Mouse (Mus musculus) intestine, postnatal 0 days (tissue): ENCODE data around the gene Shb. TPM values are rescaled to one million over a fixed set of nuclear protein-coding genes. Genes with fewer than 3 reads are reported as not detected.

ENCODE experiments used
- ATAC-seq: fragments of 200-750 bp; cut with Nextera tagmentation; 2 replicates; pipeline ENCODE4 v1.8.0; 2017; ENCODE audit warnings: mild to moderate bottlenecking, moderate TSS enrichment, moderate library complexity
- H3K27ac ChIP-seq: fragments of 300-500 bp; sonication (generic); 2 replicates; pipeline ENCODE4 v1.5.1; 2014; ENCODE audit warnings: mild to moderate bottlenecking, low read depth, low read length, moderate library complexity
- H3K27me3 ChIP-seq: fragments of 300-500 bp; sonication (generic); replicated peaks from 2 replicates; pipeline ENCODE4 v1.6.1; 2014; ENCODE audit warnings: low read length, mixed read lengths; ENCODE audit not compliant: control insufficient read depth, insufficient read depth
- H3K36me3 ChIP-seq: fragments of 300-500 bp; sonication (generic); 2 replicates; pipeline ENCODE4 v1.6.1; 2014; ENCODE audit warnings: mild to moderate bottlenecking, moderate library complexity; ENCODE audit not compliant: control insufficient read depth, insufficient read depth
- H3K4me1 ChIP-seq: fragments of 300-500 bp; sonication (generic); replicated peaks from 2 replicates; pipeline ENCODE4 v1.6.1; 2014; ENCODE audit warnings: antibody characterized with exemption, low read length, mixed read lengths; ENCODE audit not compliant: control insufficient read depth, insufficient read depth
- H3K4me2 ChIP-seq: fragments of 300-500 bp; sonication (generic); replicated peaks from 2 replicates; pipeline ENCODE4 v1.6.1; 2014; ENCODE audit warnings: low read depth, mild to moderate bottlenecking, moderate library complexity
- H3K4me3 ChIP-seq: fragments of 300-500 bp; sonication (generic); 2 replicates; pipeline ENCODE4 v1.5.1; 2014; ENCODE audit warnings: low read depth, low read length
- H3K9ac ChIP-seq: fragments of 300-500 bp; sonication (generic); 2 replicates; pipeline ENCODE4 v1.6.1; 2014; ENCODE audit warnings: mild to moderate bottlenecking, low read depth, low read length
- H3K9me3 ChIP-seq: fragments of 300-500 bp; sonication (generic); 2 replicates; pipeline ENCODE4 v1.6.1; 2016; ENCODE audit warnings: mixed run types; ENCODE audit not compliant: control insufficient read depth
- CTCF ChIP-seq: sonication (generic); IDR thresholded peaks from 2 replicates; pipeline ENCODE4 v1.5.1; 2016; ENCODE audit warnings: low read depth, mild to moderate bottlenecking, control low read depth, antibody characterized with exemption, moderate library complexity
- WGBS: fragments of 180-500 bp; shearing (Covaris S2); extraction: QIAGEN DNeasy Blood & Tissue Kit; methylation state at CpG from one replicate; pipeline ENCODE4 v1.1.7; 2014; 5-methylcytosine and 5-hydroxymethylcytosine counted together
- polyA plus RNA-seq: library from polyadenylated mRNA; unstranded; fragments of >200 nt; fragmentation: Nextera tagmentation; extraction: Ambion mirVana; gene quantifications from 2 replicates; pipeline ENCODE4 v1.2.1, GENCODE M21; 2015

Shb gene
- polyA plus RNA-seq, 1 experiment from 2014 or later: 7.2 TPM

- Histone ChIP-seq H3K4me2 (no peak overlapping the region), H3K36me3 (peaks cover 3% of the 10 kb centered on the region; the same call in 1 of the 2 replicates), H3K9ac (0 out of 2 replicates have a peak overlapping the region, but pooled peaks have one; percentile 3), H3K9me3 (no peaks in the 10 kb centered on the region), H3K27me3 (no peaks in the 10 kb centered on the region), H3K4me1 (peaks cover 4% of the 10 kb centered on the region; the same call in 1 of the 2 replicates), H3K4me3 (no peak overlapping the region), H3K27ac (peak overlapping the region; percentile 41; the same call in 1 of the 2 replicates)
- no peak for TF ChIP-seq CTCF
- WGBS: 49% methylated on average over 11 of the region's 11 CpGs
- ATAC-seq: peak; percentile 39
These were observed 60.4 kb downstream of the Shb start for GRCm38 (mm10) chr4:45471654-45472556.

GRCm38 (mm10) chr4:45469057-45469456 lies 63.2 kb downstream of the Shb start:
- no peaks in the 10 kb centered on the region for H3K27me3 ChIP-seq
- TF ChIP-seq CTCF: no peak
- no peak overlapping the region for H3K4me3 ChIP-seq
- peak overlapping the region; percentile 36; the same call in 1 of the 2 replicates for H3K27ac ChIP-seq
- H3K4me2 ChIP-seq: no peak overlapping the region
- 31% methylated on average over 6 of the region's 6 CpGs for WGBS
- ATAC-seq: peak; percentile 29
- no peak overlapping the region for H3K9ac ChIP-seq
- no peaks in the 10 kb centered on the region for H3K36me3 ChIP-seq
- no peaks in the 10 kb centered on the region for H3K9me3 ChIP-seq
- peaks cover 4% of the 10 kb centered on the region; the same call in 1 of the 2 replicates for H3K4me1 ChIP-seq

- H3K4me2 ChIP-seq: no peak overlapping the region
- no peaks in the 10 kb centered on the region for H3K36me3 ChIP-seq
- H3K27ac ChIP-seq: no peak overlapping the region
- TF ChIP-seq CTCF: no peak
- 62% methylated on average over 6 of the region's 6 CpGs for WGBS
- H3K27me3 ChIP-seq: no peaks in the 10 kb centered on the region
- no peak overlapping the region for H3K9ac ChIP-seq
- no peak for ATAC-seq
- H3K9me3 ChIP-seq: no peaks in the 10 kb centered on the region
- no peak overlapping the region for H3K4me3 ChIP-seq
- H3K4me1 ChIP-seq: peaks cover 4% of the 10 kb centered on the region; the same call in 1 of the 2 replicates
These were observed 63.8 kb downstream of the Shb start for GRCm38 (mm10) chr4:45468507-45468906.

- TF ChIP-seq CTCF: no peak
- Histone ChIP-seq H3K36me3 (no peaks in the 10 kb centered on the region), H3K4me3 (no peak overlapping the region), H3K4me1 (no peaks in the 10 kb centered on the region), H3K9ac (no peak overlapping the region), H3K27me3 (no peaks in the 10 kb centered on the region), H3K9me3 (no peaks in the 10 kb centered on the region), H3K4me2 (no peak overlapping the region), H3K27ac (no peak overlapping the region)
- no peak for ATAC-seq
- WGBS: 69% methylated on average over 12 of the region's 12 CpGs
These were observed 65.0 kb downstream of the Shb start for GRCm38 (mm10) chr4:45467115-45467912.

GRCm38 (mm10) chr4:45464941-45465340 lies 67.3 kb downstream of the Shb start:
- no peak overlapping the region for H3K27ac ChIP-seq
- 76% methylated on average over 9 of the region's 9 CpGs for WGBS
- no peaks in the 10 kb centered on the region for H3K36me3 ChIP-seq
- H3K4me3 ChIP-seq: no peak overlapping the region
- no peaks in the 10 kb centered on the region for H3K27me3 ChIP-seq
- no peak for TF ChIP-seq CTCF
- peaks cover under 1% of the 10 kb centered on the region; the same call in 1 of the 2 replicates for H3K4me1 ChIP-seq
- H3K9ac ChIP-seq: no peak overlapping the region
- no peak for ATAC-seq
- H3K4me2 ChIP-seq: no peak overlapping the region
- H3K9me3 ChIP-seq: no peaks in the 10 kb centered on the region

GRCm38 (mm10) chr4:45464528-45464927 lies 67.7 kb downstream of the Shb start:
- no peaks in the 10 kb centered on the region for H3K36me3 ChIP-seq
- TF ChIP-seq CTCF: no peak
- H3K9ac ChIP-seq: no peak overlapping the region
- no peaks in the 10 kb centered on the region for H3K9me3 ChIP-seq
- H3K27ac ChIP-seq: no peak overlapping the region
- H3K4me1 ChIP-seq: peaks cover 4% of the 10 kb centered on the region; the same call in 1 of the 2 replicates
- no peaks in the 10 kb centered on the region for H3K27me3 ChIP-seq
- no peak for ATAC-seq
- H3K4me2 ChIP-seq: no peak overlapping the region
- 75% methylated on average over 12 of the region's 12 CpGs for WGBS
- H3K4me3 ChIP-seq: no peak overlapping the region
